Mouse (Mus musculus) forebrain, embryonic 15.5 days (tissue): ENCODE measurements around the gene Taf9. TPM values are rescaled to one million over a fixed set of nuclear protein-coding genes. Genes with fewer than 3 reads are reported as not detected.

Experiments
- ATAC-seq: fragments of 200-750 bp; cut with Nextera tagmentation; replicated peaks from 2 replicates; pipeline ENCODE4 v1.8.0; 2017; ENCODE audit warnings: mild to moderate bottlenecking, moderate TSS enrichment, moderate library complexity
- H3K27ac ChIP-seq: fragments of 300-500 bp; sonication (generic); replicated peaks from 2 replicates; pipeline ENCODE4 v1.5.1; 2015; ENCODE audit warnings: mild to moderate bottlenecking, inconsistent platforms
- H3K27me3 ChIP-seq: fragments of 300-500 bp; sonication (generic); 2 replicates; pipeline ENCODE4 v1.6.1; 2015; ENCODE audit warnings: inconsistent platforms
- H3K36me3 ChIP-seq: fragments of 300-500 bp; sonication (generic); 2 replicates; pipeline ENCODE4 v1.6.1; 2015; ENCODE audit warnings: mild to moderate bottlenecking, inconsistent platforms
- H3K4me1 ChIP-seq: fragments of 300-500 bp; sonication (generic); 2 replicates; pipeline ENCODE4 v1.6.1; 2015; ENCODE audit warnings: inconsistent platforms
- H3K4me2 ChIP-seq: fragments of 300-500 bp; sonication (generic); replicated peaks from 2 replicates; pipeline ENCODE4 v1.6.1; 2015; ENCODE audit warnings: mild to moderate bottlenecking, inconsistent platforms
- H3K4me3 ChIP-seq: fragments of 300-500 bp; sonication (generic); 2 replicates; pipeline ENCODE4 v1.5.1; 2015; ENCODE audit warnings: mild to moderate bottlenecking, inconsistent platforms
- H3K9ac ChIP-seq: fragments of 300-500 bp; sonication (generic); replicated peaks from 2 replicates; pipeline ENCODE4 v1.6.1; 2015; ENCODE audit warnings: mild to moderate bottlenecking, inconsistent platforms
- H3K9me3 ChIP-seq: fragments of 300-500 bp; sonication (generic); 2 replicates; pipeline ENCODE4 v1.6.1; 2016; ENCODE audit warnings: inconsistent platforms
- WGBS: fragments of 180-500 bp; shearing (Covaris S2); methylation state at CpG from one replicate; pipeline ENCODE4 v1.1.7; 2015; ENCODE audit warnings: mixed read lengths; 5-methylcytosine and 5-hydroxymethylcytosine counted together
- polyA plus RNA-seq: library from polyadenylated mRNA; unstranded; fragments of >200 nt; fragmentation: Nextera tagmentation; extraction: Ambion mirVana; gene quantifications from 2 replicates; pipeline ENCODE4 v1.2.1, GENCODE M21; 2015

Gene Taf9
- polyA plus RNA-seq, 1 experiment from 2014 or later, result 17.1 TPM

DNA sequence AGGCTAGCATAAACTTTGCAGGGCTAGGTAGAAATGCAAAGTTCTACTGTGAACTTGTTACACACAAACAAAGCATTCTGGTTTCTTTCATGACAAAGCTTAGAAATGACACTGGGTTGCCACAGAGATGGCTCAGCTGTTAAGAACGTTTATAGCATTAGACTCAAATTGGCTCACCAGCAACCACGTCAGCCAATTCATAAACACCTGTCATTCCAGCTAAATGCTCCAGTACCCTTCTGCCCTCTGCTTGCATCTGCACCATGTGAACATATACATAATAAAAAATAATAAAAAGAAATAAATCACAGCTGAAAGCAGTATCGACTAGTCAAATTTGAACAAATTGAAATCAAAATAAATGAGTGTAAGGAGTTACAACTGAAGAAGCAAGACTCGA lies 29.1 kb upstream of the Taf9 start:
- no peaks in the 10 kb centered on the region for H3K4me1 ChIP-seq
- H3K9me3 ChIP-seq, result no peaks in the 10 kb centered on the region
- no peak for ATAC-seq
- peaks cover 80% of the 10 kb centered on the region for H3K36me3 ChIP-seq
- 91% methylated on average over 4 of the region's 4 CpGs for WGBS
- peaks cover 5% of the 10 kb centered on the region for H3K27me3 ChIP-seq
- H3K4me3 ChIP-seq, result no peak overlapping the region
- H3K27ac ChIP-seq, result no peak overlapping the region
- no peak overlapping the region for H3K4me2 ChIP-seq
- H3K9ac ChIP-seq, result no peak overlapping the region

DNA sequence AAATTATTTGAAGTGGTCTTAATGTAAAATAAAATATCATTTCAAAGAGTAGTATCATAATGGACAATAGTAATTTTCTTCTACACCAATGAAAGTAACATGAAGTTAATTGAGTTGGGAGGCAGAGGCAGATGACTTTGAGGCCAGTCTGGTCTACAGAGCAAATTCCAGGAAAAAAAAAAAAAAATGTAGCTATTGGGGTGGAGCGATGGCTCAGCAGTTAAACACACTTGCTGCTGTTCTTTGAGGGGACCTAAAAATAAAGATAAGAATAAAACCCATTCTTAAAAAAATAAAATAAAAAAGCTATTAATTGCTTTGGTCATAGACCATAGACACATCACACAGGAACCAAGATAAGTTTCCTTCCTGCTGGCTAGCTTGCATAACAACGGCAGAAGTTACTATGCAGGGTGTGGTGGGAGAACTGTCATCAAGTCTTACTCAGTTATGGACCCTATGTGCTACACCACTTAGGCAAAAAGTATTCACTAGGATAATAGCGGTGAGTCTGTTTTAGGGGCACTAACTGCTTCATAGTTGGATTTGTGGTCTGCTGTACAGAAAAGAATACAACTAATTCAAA lies 17.2 kb upstream of the Taf9 start:
- Histone ChIP-seq H3K27ac (no peak overlapping the region), H3K36me3 (peaks cover 72% of the 10 kb centered on the region), H3K9ac (no peak overlapping the region), H3K4me1 (no peaks in the 10 kb centered on the region), H3K4me2 (no peak overlapping the region), H3K4me3 (no peak overlapping the region), H3K9me3 (no peaks in the 10 kb centered on the region), H3K27me3 (no peaks in the 10 kb centered on the region)
- ATAC-seq, result no peak
- 97% methylated on average over 3 of the region's 3 CpGs for WGBS

GRCm38 (mm10) chr13:100642471-100643209 lies 8.7 kb upstream of the Taf9 start:
- H3K4me2 ChIP-seq, result no peak overlapping the region
- H3K27me3 ChIP-seq, result no peaks in the 10 kb centered on the region
- H3K9ac ChIP-seq, result no peak overlapping the region
- peaks cover 84% of the 10 kb centered on the region for H3K36me3 ChIP-seq
- H3K27ac ChIP-seq, result no peak overlapping the region
- no peak for ATAC-seq
- H3K9me3 ChIP-seq, result no peaks in the 10 kb centered on the region
- 95% methylated on average over 4 of the region's 4 CpGs for WGBS
- H3K4me1 ChIP-seq, result no peaks in the 10 kb centered on the region
- H3K4me3 ChIP-seq, result no peak overlapping the region

DNA sequence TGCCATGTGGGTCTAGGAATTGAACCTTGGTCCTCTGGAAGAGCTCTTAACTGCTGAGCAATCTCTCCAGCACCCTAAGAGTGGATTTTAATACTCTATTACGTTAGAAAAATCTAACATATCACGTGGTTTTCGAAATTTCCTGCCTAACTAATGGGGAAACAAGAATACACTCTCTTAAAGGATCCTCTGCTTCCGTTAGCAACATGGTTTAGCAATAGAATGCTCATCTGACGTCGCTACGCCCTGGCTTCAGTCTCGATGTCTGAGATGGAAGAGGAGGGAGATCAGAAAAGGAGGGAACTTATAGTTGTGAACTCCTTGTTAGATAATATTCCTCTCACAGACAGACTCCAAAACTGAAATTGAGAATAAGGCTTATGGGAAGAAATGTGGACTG lies 3.2 kb upstream of the Taf9 start:
- Histone ChIP-seq H3K27ac (no peak overlapping the region), H3K9me3 (no peaks in the 10 kb centered on the region), H3K36me3 (peaks cover 43% of the 10 kb centered on the region), H3K27me3 (no peaks in the 10 kb centered on the region), H3K4me2 (no peak overlapping the region), H3K4me1 (peaks cover 14% of the 10 kb centered on the region), H3K9ac (no peak overlapping the region), H3K4me3 (no peak overlapping the region)
- no peak for ATAC-seq
- 94% methylated on average over 8 of the region's 8 CpGs for WGBS

- H3K9ac ChIP-seq, result peak within 1 kb of the TSS; percentile 89
- ATAC-seq, result peak; percentile 98
These were observed 585 bp upstream of the Taf9 start, which contains the start of the genes Ak6 and Rad17 for GRCm38 (mm10) chr13:100650550-100651438. Gene Ak6, plus strand, starts transcription at chr13:100650979. Gene Rad17, minus strand, starts transcription at chr13:100651051.

GRCm38 (mm10) chr13:100658091-100658490 lies 6.7 kb downstream of the Taf9 start:
- ATAC-seq, result no peak
- H3K36me3 ChIP-seq, result peaks cover 9% of the 10 kb centered on the region
- no peaks in the 10 kb centered on the region for H3K4me1 ChIP-seq
- H3K4me3 ChIP-seq, result no peak overlapping the region
- H3K4me2 ChIP-seq, result no peak overlapping the region
- 92% methylated on average over 5 of the region's 5 CpGs for WGBS
- H3K9me3 ChIP-seq, result no peaks in the 10 kb centered on the region
- no peak overlapping the region for H3K9ac ChIP-seq
- no peaks in the 10 kb centered on the region for H3K27me3 ChIP-seq
- H3K27ac ChIP-seq, result no peak overlapping the region

More at GRCm38 (mm10) chr13:100650550-100651438, 585 bp upstream of the Taf9 start, which contains the start of the genes Ak6 and Rad17:
- Histone ChIP-seq H3K4me1 (peaks cover 14% of the 10 kb centered on the region), H3K4me3 (peak within 1 kb of the TSS; percentile 88), H3K27ac (peak within 1 kb of the TSS; percentile 96), H3K9me3 (no peaks in the 10 kb centered on the region), H3K4me2 (peak within 1 kb of the TSS; percentile 72), H3K27me3 (no peaks in the 10 kb centered on the region), H3K36me3 (peaks cover 25% of the 10 kb centered on the region)
- under 1% methylated on average over 68 of the region's 73 CpGs for WGBS

DNA sequence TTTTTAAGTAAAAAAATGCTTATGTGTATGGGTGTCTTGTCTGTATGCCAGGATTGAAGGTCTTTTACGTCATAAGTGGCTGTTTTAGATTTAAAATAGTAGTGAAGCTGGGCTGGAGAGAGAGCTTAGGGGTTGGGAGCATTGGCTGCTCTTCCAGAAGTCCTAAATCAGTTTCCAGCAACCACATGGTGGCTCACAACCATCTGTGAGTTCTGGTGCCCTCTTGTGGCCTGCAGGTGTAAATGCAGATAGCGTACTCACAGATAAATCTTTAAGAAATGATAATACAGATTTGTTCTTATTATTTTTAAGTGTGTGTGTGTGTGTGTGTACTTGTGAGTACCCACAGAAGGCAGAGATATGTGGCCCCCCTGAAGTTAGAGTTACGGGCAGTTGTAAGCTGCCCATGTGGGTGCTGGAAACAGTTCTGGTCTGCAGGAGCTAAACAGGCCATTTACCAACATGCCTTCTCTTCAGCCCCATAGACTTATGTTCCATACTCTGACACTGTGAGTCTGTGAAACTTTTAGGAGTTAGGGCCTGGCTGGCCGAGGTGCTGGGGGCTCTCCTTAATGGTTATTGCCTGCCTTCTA lies 8.6 kb downstream of the Taf9 start:
- Histone ChIP-seq H3K36me3 (peaks cover 13% of the 10 kb centered on the region), H3K27me3 (no peaks in the 10 kb centered on the region), H3K9me3 (no peaks in the 10 kb centered on the region), H3K4me1 (no peaks in the 10 kb centered on the region), H3K4me3 (no peak overlapping the region), H3K4me2 (no peak overlapping the region), H3K27ac (no peak overlapping the region), H3K9ac (no peak overlapping the region)
- ATAC-seq, result peak; percentile 67; the same call in 1 of the 2 replicates
- 61% methylated on average over 4 of the region's 4 CpGs for WGBS

- Histone ChIP-seq H3K27me3 (no peaks in the 10 kb centered on the region), H3K4me2 (peak within 1 kb of the TSS; percentile 88), H3K4me3 (peak within 1 kb of the TSS; percentile 50), H3K27ac (no peak within 1 kb of the TSS), H3K4me1 (peaks cover 8% of the 10 kb centered on the region), H3K9me3 (no peaks in the 10 kb centered on the region), H3K36me3 (peaks cover 16% of the 10 kb centered on the region), H3K9ac (peak within 1 kb of the TSS; percentile 51)
- peak; percentile 80 for ATAC-seq
- WGBS, result under 1% methylated on average over 44 of the region's 44 CpGs
These were observed 18.1 kb downstream of the Taf9 start, which contains the start of gene Ccdc125 for GRCm38 (mm10) chr13:100669291-100670022. Gene Ccdc125, plus strand, starts transcription at chr13:100669717.

GRCm38 (mm10) chr13:100670181-100670741 lies 18.9 kb downstream of the Taf9 start:
- peak overlapping the region; percentile 50 for H3K4me3 ChIP-seq
- H3K4me1 ChIP-seq, result peaks cover 8% of the 10 kb centered on the region
- ATAC-seq, result no peak
- H3K36me3 ChIP-seq, result peaks cover 13% of the 10 kb centered on the region
- no peak overlapping the region for H3K27ac ChIP-seq
- WGBS, result 65% methylated on average over 9 of the region's 9 CpGs
- H3K4me2 ChIP-seq, result peak overlapping the region; percentile 88
- no peaks in the 10 kb centered on the region for H3K9me3 ChIP-seq
- H3K27me3 ChIP-seq, result no peaks in the 10 kb centered on the region
- H3K9ac ChIP-seq, result no peak overlapping the region

DNA sequence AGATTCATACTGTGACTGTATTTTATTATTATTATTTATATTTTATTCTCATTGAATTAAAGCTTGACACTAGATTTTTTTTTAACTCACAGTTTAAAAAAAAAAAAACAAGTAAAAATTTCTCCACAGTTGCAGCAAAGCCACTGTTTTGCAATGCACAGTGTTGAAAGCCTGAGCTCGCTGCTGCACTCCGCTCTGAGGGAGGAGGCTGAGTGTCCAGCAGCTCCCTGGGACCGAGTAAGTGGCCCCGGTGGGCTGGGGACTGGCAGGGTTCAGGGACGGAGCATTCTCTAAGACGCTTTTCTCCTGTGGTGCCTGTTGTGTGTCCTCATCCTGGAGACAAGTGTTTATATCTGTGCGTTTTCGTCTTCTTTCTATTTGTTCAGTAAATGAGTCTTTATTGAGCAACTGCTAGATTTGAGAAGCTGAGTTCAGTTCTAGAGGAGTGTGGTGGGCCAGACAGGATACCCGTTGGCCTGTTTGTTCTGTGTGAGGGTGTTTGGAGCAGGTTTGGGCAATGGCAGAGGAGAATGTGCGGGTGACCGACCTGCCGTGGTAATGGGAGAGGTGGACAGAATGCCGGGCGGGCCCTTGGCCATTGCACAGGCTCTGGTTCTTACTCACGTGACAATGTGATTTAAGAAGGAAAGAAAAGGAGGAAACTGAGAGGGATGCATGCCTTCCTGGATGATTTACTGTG lies 24.7 kb downstream of the Taf9 start:
- no peak overlapping the region for H3K4me2 ChIP-seq
- H3K27ac ChIP-seq, result no peak overlapping the region
- ATAC-seq, result no peak
- H3K4me1 ChIP-seq, result no peaks in the 10 kb centered on the region
- WGBS, result 88% methylated on average over 15 of the region's 15 CpGs
- H3K9me3 ChIP-seq, result no peaks in the 10 kb centered on the region
- H3K4me3 ChIP-seq, result no peak overlapping the region
- no peak overlapping the region for H3K9ac ChIP-seq
- H3K36me3 ChIP-seq, result no peaks in the 10 kb centered on the region
- no peaks in the 10 kb centered on the region for H3K27me3 ChIP-seq
